Mouse (Mus musculus) left cerebral cortex, adult 11 months (tissue): Measurements from ENCODE around the gene Arl6ip4.

ENCODE experiments used
- DNase-seq: peaks from one replicate; pipeline ENCODE4 v3.0.0; 2022; ENCODE audit warnings: low spot score

The Arl6ip4 gene

GRCm38 (mm10) chr5:124115990-124116845 is at the start of gene Arl6ip4:
Arl6ip4 (plus strand) TSS chr5:124116089.
- DNase-seq, result peak; percentile 68

GRCm38 (mm10) chr5:124069657-124070056 is 46.2 kb upstream of the Arl6ip4 start:
- no peak for DNase-seq

- no peak for DNase-seq
Measured at GRCm38 (mm10) chr5:124073682-124074081, 42.2 kb upstream of the Arl6ip4 start.

- no peak for DNase-seq
Measured at GRCm38 (mm10) chr5:124074845-124075307, 41.0 kb upstream of the Arl6ip4 start.

GRCm38 (mm10) chr5:124075716-124076115 is 40.2 kb upstream of the Arl6ip4 start:
- no peak for DNase-seq

GRCm38 (mm10) chr5:124076559-124076958 is 39.3 kb upstream of the Arl6ip4 start:
- DNase-seq, result no peak

GRCm38 (mm10) chr5:124077241-124077640 is 38.6 kb upstream of the Arl6ip4 start:
- no peak for DNase-seq

- no peak for DNase-seq
Measured at GRCm38 (mm10) chr5:124077856-124078460, 37.9 kb upstream of the Arl6ip4 start.

- peak; percentile 70 for DNase-seq
Measured at GRCm38 (mm10) chr5:124078794-124079416, 37.0 kb upstream of the Arl6ip4 start.

GRCm38 (mm10) chr5:124079880-124080279 is 36.0 kb upstream of the Arl6ip4 start:
- DNase-seq, result no peak

- no peak for DNase-seq
Measured at GRCm38 (mm10) chr5:124082447-124082846, 33.4 kb upstream of the Arl6ip4 start.

GRCm38 (mm10) chr5:124082941-124083688 is 32.8 kb upstream of the Arl6ip4 start:
- DNase-seq, result no peak

- DNase-seq, result no peak
Measured at GRCm38 (mm10) chr5:124083850-124084587, 31.9 kb upstream of the Arl6ip4 start.

- peak; percentile 74 for DNase-seq
Measured at GRCm38 (mm10) chr5:124084588-124085173, 31.2 kb upstream of the Arl6ip4 start.

GRCm38 (mm10) chr5:124085513-124085912 is 30.4 kb upstream of the Arl6ip4 start:
- DNase-seq, result no peak

GRCm38 (mm10) chr5:124086876-124087275 is 29.0 kb upstream of the Arl6ip4 start:
- DNase-seq, result no peak

- no peak for DNase-seq
Measured at GRCm38 (mm10) chr5:124089868-124090267, 26.0 kb upstream of the Arl6ip4 start.

- DNase-seq, result no peak
Measured at GRCm38 (mm10) chr5:124091951-124092406, 23.9 kb upstream of the Arl6ip4 start.

GRCm38 (mm10) chr5:124093120-124093794 is 22.6 kb upstream of the Arl6ip4 start:
- DNase-seq, result no peak
